Mouse (Mus musculus): Measurements from ENCODE around the gene Olfr1370.

GRCm38 (mm10) chr13:21033176-21033575 is 41.6 kb downstream of the Olfr1370 start:
- TF ChIP-seq CTCF (IDR thresholded peaks at IDR 0.05; ENCODE audit: low read depth, low read length) (peak; percentile 41; the same call in 1 of the 2 replicates), POLR2A (IDR thresholded peaks at IDR 0.05; ENCODE audit: extremely low read depth, insufficient read depth, low read length) (no peak)

Measured in liver, adult 2 months (tissue).